Mouse (Mus musculus) liver, postnatal 0 days (tissue): ENCODE results near the gene Rpl7l1.

Source experiments
- CTCF ChIP-seq: sonication (generic); IDR thresholded peaks from 2 replicates; pipeline ENCODE4 v1.5.1; 2016; ENCODE audit warnings: antibody characterized with exemption, low read depth
- EP300 ChIP-seq: IDR thresholded peaks from 2 replicates; pipeline ENCODE4 v1.6.1; 2016; ENCODE audit warnings: antibody characterized with exemption, low read depth, mild to moderate bottlenecking

DNA sequence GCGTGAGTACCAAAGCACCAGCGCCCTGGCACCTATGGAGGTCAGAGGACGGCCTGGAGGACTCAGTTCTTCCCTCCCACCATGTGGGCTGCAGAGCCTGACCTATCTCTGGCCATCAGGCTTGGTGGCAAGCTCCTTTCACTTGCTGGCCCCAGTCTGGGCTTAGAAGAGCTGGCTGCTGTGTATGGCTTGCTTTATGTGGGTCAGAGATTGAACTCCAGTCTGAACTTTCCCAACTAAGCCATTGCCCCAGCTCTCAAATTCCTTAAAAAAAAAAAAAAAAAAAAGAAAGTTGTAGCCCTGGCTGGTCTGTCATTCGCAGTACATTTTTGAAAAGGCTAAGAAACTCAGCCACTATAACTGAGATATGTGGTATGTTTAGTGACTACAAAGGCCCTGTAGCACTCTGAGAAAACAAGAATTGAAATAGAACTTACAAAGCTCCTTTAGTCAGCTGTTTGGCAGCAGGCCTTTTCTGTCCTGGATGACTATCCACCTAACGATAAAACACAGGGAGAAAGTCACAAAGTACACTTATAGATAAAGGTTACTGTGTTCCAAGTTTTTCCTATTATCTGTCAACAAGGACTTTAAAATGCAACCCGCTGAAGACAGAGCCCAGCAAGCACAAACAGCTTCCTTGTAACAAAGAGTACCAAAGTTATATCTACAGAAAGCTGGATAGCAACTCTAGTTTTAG lies 26.8 kb upstream of the Rpl7l1 start:
- no peak for TF ChIP-seq CTCF
- TF ChIP-seq EP300, result no peak
